Mouse (Mus musculus): ENCODE results near the gene Gm8068. TPM values are rescaled to one million over a fixed set of nuclear protein-coding genes. Genes with fewer than 3 reads are reported as not detected.

Gm8068 gene
- total RNA-seq (2023) = not detected

DNA sequence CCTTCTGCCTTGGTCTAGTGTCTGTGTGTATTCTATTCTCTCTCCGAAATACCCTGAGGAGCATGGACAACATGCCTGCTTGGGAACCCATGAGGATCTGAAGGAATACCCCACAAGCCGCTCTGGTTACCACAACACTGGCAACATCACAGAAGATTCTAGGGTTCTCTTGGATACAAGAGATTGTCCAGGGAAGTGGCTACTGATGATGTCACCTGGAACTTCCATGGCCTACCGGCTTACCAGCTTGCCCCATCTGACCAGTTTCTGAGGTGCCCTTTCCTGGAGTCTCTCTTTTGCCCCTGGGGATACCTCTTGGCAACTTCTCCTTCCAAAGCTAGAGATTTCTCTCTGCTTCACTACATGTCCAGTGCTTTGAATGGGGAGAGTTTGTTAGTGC is at the start of gene Gm8068:
Gene Gm8068, minus strand, starts transcription at position 101 of the 400 bp plus-strand sequence.

DNA sequence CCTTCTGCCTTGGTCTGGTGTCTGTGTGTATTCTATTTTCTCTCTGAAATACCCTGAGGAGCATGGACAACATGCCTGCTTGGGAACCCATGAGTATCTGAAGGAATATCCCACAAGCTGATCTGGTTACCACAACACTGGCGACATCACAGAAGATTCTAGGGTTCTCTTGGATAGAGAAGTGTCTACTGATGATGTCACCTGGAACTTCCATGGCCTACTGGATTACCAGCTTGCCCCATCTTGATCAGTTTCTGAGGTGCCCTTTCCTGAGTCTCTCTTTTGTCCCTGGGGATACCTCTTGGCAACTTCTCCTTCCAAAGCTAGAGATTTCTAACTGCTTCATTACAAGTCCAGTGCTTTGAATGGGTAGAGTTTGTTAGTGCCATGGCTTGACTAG is 48.8 kb upstream of the Gm8068 start, which contains the start of gene Gm7929:
Gene Gm7929, minus strand, starts transcription at position 101 of the 400 bp plus-strand sequence.

Other genes starting within 250 kb of the Gm8068 start
- not detected for gene Gm7954, start 248.4 kb downstream of the Gm8068 start, total RNA-seq (2023)
- not detected for gene Gm3486, start 212.4 kb downstream of the Gm8068 start, total RNA-seq (2023)
- gene Gm7970, start 146.3 kb downstream of the Gm8068 start, total RNA-seq (2023) = not detected
- not detected for gene 1700049E17Rik2, start 128.7 kb downstream of the Gm8068 start, total RNA-seq (2023)
- gene Gm3072, start 77.3 kb downstream of the Gm8068 start, total RNA-seq (2023) = not detected
- gene Gm3676, start 55.4 kb downstream of the Gm8068 start, total RNA-seq (2023) = not detected
- gene Gm7929, start 48.7 kb upstream of the Gm8068 start, total RNA-seq (2023) = not detected
- not detected for gene Gm47189, start 70.6 kb upstream of the Gm8068 start, total RNA-seq (2023)
- gene Gm7980, start 205.4 kb upstream of the Gm8068 start, total RNA-seq (2023) = not detected
- not detected for gene 1700049E17Rik1, start 223.1 kb upstream of the Gm8068 start, total RNA-seq (2023)
- gene 1700024B05Rik, start 242.1 kb upstream of the Gm8068 start, total RNA-seq (2023) = not detected